Mouse (Mus musculus): ENCODE results near the gene Plekha6.

DNA sequence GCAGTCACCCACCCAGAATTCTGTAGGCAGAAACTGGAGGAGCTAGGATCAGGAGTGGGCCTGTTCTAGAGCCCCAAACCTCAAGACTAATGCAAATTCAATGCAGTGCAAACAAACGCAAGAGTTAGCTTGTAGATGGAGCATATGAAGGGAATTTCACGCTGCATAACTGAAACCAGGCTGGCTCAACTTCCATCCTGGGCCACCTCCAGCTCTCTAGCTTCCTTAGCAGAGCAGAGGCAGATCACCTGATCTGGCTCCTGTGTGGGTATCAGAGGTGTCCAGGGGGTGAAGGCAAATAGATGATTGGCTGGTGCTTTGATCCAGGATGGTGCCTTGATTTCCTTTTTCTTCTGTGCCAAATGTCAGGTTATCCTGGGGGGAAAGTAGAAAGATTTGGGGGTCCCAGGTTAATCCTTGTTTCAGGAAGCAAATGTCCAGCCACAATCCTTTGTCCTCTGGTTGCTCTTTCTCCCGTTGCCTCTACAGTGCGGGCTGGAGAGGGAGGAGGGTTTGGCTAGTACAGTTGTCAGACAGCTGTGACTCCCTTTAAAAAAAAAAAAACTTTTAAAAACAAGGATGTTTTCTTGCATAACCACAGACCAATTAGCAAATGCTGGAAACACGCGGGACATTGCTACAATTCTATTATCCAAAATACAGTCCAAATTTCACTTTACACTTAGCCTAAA, 75.3 kb downstream of the Plekha6 start:
- no peak for TF ChIP-seq POLR2A (IDR thresholded peaks at IDR 0.05; ENCODE audit: low read depth, low read length)
- no peak for TF ChIP-seq CTCF (IDR thresholded peaks at IDR 0.05; ENCODE audit: extremely low read depth, insufficient read length, insufficient replicate concordance, low read depth, low read length)

Data from small intestine, adult 2 months (tissue).